Comparison of ENCODE assay signal across 8 mouse cellular contexts in the genomic region with DNA sequence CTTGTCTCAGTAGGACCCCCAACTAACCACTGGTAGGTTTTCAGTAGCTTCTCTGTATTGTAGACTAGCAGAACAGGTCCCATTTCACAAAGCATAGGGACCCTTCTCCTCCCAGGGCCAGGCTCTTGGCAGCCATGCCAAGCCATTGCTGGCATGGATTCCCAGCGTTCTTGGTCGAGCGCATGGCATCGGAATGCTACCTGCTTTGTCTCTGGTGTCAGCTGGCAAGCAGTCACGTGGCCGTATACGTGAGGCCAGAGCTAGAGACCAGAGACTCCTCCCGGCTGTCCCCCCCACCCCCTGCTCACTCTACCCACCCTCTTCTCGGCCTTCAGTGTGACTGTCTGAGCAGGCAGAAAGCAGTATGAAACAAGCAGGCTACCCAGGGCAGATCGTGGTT. TPM values are rescaled to one million over a fixed set of nuclear protein-coding genes. Genes with fewer than 3 reads are reported as not detected.
A peak's percentile ranks its signal among the peaks of the same experiment; 100 is the strongest.
DNase-seq lines count a peak whose midpoint lies in the region; ATAC-seq and TF ChIP-seq lines count a peak whose summit lies in the region.

No protein-coding gene starts in this region.

- H3K4me3 ChIP-seq in hindbrain, embryonic 12.5 days, result no peak overlapping the region
- no peak overlapping the region for H3K4me3 ChIP-seq in hindbrain, embryonic 10.5 days
- no peak overlapping the region for H3K4me3 ChIP-seq in stomach, postnatal 0 days (ENCODE audit: low read depth, low read length)

- peak overlapping the region; percentile 36 for H3K4me2 ChIP-seq in hindbrain, embryonic 12.5 days (replicated peaks)
- no peak overlapping the region; the same call in 1 of the 2 replicates for H3K4me2 ChIP-seq in stomach, postnatal 0 days (replicated peaks; ENCODE audit: low read depth)

- intact Hi-C loops in left cerebral cortex, postnatal 14 days (cut with DNase I), result loop anchor here (2.0 kb wide), 1 partner anchor 31 kb away; no protein-coding TSS in a partner anchor

- 74% methylated on average over 10 of the region's 10 CpGs for WGBS in hindbrain, embryonic 12.5 days
- 91% methylated on average over 10 of the region's 10 CpGs for WGBS in hindbrain, embryonic 10.5 days
- 63% methylated on average over 10 of the region's 10 CpGs for WGBS in stomach, postnatal 0 days

- peaks cover 59% of the 10 kb centered on the region for H3K4me1 ChIP-seq in hindbrain, embryonic 12.5 days
- H3K4me1 ChIP-seq in hindbrain, embryonic 10.5 days (replicated peaks), result no peaks in the 10 kb centered on the region
- peaks cover 15% of the 10 kb centered on the region; the same call in 1 of the 2 replicates for H3K4me1 ChIP-seq in stomach, postnatal 0 days (replicated peaks; ENCODE audit: control insufficient read depth, insufficient read depth)

- no peak overlapping the region for H3K9ac ChIP-seq in hindbrain, embryonic 12.5 days
- no peak overlapping the region for H3K9ac ChIP-seq in stomach, postnatal 0 days (ENCODE audit: low read length)

- 0 out of 2 replicates have a peak, but pooled peaks cover 3% of the 10 kb centered on the region for H3K36me3 ChIP-seq in hindbrain, embryonic 12.5 days
- H3K36me3 ChIP-seq in hindbrain, embryonic 10.5 days, result no peaks in the 10 kb centered on the region
- no peaks in the 10 kb centered on the region for H3K36me3 ChIP-seq in stomach, postnatal 0 days (ENCODE audit: control insufficient read depth, insufficient read depth, low read length)

- TF ChIP-seq CTCF in stomach, postnatal 0 days (IDR thresholded peaks at IDR 0.05; ENCODE audit: low read depth), result no peak

- H3K27me3 ChIP-seq in hindbrain, embryonic 12.5 days, result peaks cover 65% of the 10 kb centered on the region
- peaks cover 96% of the 10 kb centered on the region for H3K27me3 ChIP-seq in hindbrain, embryonic 10.5 days (ENCODE audit: insufficient read depth, poor library complexity, severe bottlenecking)
- no peaks in the 10 kb centered on the region for H3K27me3 ChIP-seq in stomach, postnatal 0 days (ENCODE audit: control insufficient read depth, insufficient read depth, low read length)

- no peak for TF ChIP-seq EP300 in stomach, postnatal 0 days (optimal IDR thresholded peaks at IDR 0.05)

- H3K27ac ChIP-seq in hindbrain, embryonic 12.5 days, result no peak overlapping the region
- H3K27ac ChIP-seq in hindbrain, embryonic 10.5 days, result no peak overlapping the region
- H3K27ac ChIP-seq in stomach, postnatal 0 days (replicated peaks), result peak overlapping the region; percentile 83; the same call in 1 of the 2 replicates

- DNase-seq in hindbrain, embryonic 10.5 days (ENCODE audit: low spot score), result no peak
- peak; percentile 95 for DNase-seq in brain, adult 2 months (ENCODE audit: low read depth, low spot score)
- peak; percentile 62 to 79 for DNase-seq in heart, adult 9 months (ENCODE audit: low spot score in 2 of 2)
- peak; percentile 66 to 79 for DNase-seq in left cerebral cortex, postnatal 14 days (ENCODE audit: low spot score in 2 of 2)
- DNase-seq in stomach, postnatal 0 days (ENCODE audit: low spot score), result no peak
- DNase-seq in urinary bladder, postnatal 14 days (ENCODE audit: low spot score), result no peak
- no peak for DNase-seq in urinary bladder, adult 2 months (ENCODE audit: low spot score)

- no peak for ATAC-seq in hindbrain, embryonic 12.5 days (ENCODE audit: low FRiP score)
- ATAC-seq in stomach, postnatal 0 days (ENCODE audit: low FRiP score, low TSS enrichment), result peak; percentile 28; the same call in 1 of the 2 replicates

- H3K9me3 ChIP-seq in hindbrain, embryonic 12.5 days (replicated peaks), result no peaks in the 10 kb centered on the region
- no peaks in the 10 kb centered on the region for H3K9me3 ChIP-seq in hindbrain, embryonic 10.5 days
- no peaks in the 10 kb centered on the region for H3K9me3 ChIP-seq in stomach, postnatal 0 days (ENCODE audit: control insufficient read depth, low read length)

RNA-seq across cellular contexts. Expression of a gene that starts 56.9 kb away (rescaled TPM):
- 1.0 and 1.1 TPM in 2 replicates for polyA plus RNA-seq in hindbrain, embryonic 12.5 days (2016; fragmentation: Nextera tagmentation; extraction: Ambion mirVana)
- 0.24 and 0.62 TPM in 2 replicates for polyA plus RNA-seq in hindbrain, embryonic 10.5 days (2016; fragmentation: Nextera tagmentation; extraction: Ambion mirVana)
- 1 to 10 TPM; 3.7 to 4.6 TPM for total RNA-seq in left cerebral cortex, postnatal 14 days (2021)
- polyA plus RNA-seq in stomach, postnatal 0 days (2015; fragmentation: Nextera tagmentation; extraction: Ambion mirVana), result 16.8 and 18.8 TPM in 2 replicates
- 6.9 and 7.8 TPM in 2 replicates for polyA plus RNA-seq in urinary bladder, adult 2 months (2012; rRNA removed)

Comparison
In these comparisons a context has a peak if more than half of its experiments do, and no peak if none do; other contexts are left out.
1. DNase-seq: peak in brain, adult 2 months (single experiment), heart, adult 9 months (2 of 2) and left cerebral cortex, postnatal 14 days (2 of 2); none in hindbrain, embryonic 10.5 days (single experiment), stomach, postnatal 0 days (single experiment), urinary bladder, postnatal 14 days (single experiment) and urinary bladder, adult 2 months (single experiment).